10 mouse cellular contexts compared by ENCODE assay signal in genomic region chr12:30372293-30372692, GRCm38 (mm10). TPM values are rescaled to one million over a fixed set of nuclear protein-coding genes. Genes with fewer than 3 reads are reported as not detected.
DNase-seq lines count a peak whose midpoint lies in the region; ATAC-seq and TF ChIP-seq lines count a peak whose summit lies in the region.
"Had no signal": no experiment of that assay in that cellular context is flagged by ENCODE, and none has a peak within 500 bp of the region (broad histone marks: within the 10 kb centered on the region; RNA-seq: fewer than 3 reads in every experiment).

No protein-coding gene starts in this region.

- no peak for ATAC-seq in lung, embryonic 14.5 days (ENCODE audit: insufficient read depth)
- no peak for ATAC-seq in hindbrain, embryonic 12.5 days (ENCODE audit: low FRiP score)
- ATAC-seq in lung, postnatal 0 days, result no peak
- peak; percentile 64; the same call in 1 of the 2 replicates for ATAC-seq in stomach, postnatal 0 days (ENCODE audit: low FRiP score, low TSS enrichment)

- H3K36me3 ChIP-seq in lung, embryonic 14.5 days (ENCODE audit: insufficient read depth), result no peaks in the 10 kb centered on the region
- H3K36me3 ChIP-seq in hindbrain, embryonic 12.5 days, result no peaks in the 10 kb centered on the region
- H3K36me3 ChIP-seq in lung, postnatal 0 days (ENCODE audit: insufficient read depth, low read length), result no peaks in the 10 kb centered on the region
- no peaks in the 10 kb centered on the region for H3K36me3 ChIP-seq in stomach, postnatal 0 days (ENCODE audit: control insufficient read depth, insufficient read depth, low read length)

- H3K4me1 ChIP-seq in lung, embryonic 14.5 days (ENCODE audit: insufficient read depth), result peaks cover 8% of the 10 kb centered on the region; the same call in 1 of the 2 replicates
- H3K4me1 ChIP-seq in lung, adult 2 months (ENCODE audit: control insufficient read depth, insufficient read depth, low read length), result no peaks in the 10 kb centered on the region
- peaks cover 6% of the 10 kb centered on the region for H3K4me1 ChIP-seq in hindbrain, embryonic 12.5 days
- H3K4me1 ChIP-seq in lung, postnatal 0 days (ENCODE audit: insufficient read depth, low read depth, low read length), result peaks cover 3% of the 10 kb centered on the region; the same call in 1 of the 2 replicates
- H3K4me1 ChIP-seq in stomach, postnatal 0 days (replicated peaks; ENCODE audit: control insufficient read depth, insufficient read depth), result no peaks in the 10 kb centered on the region

- no peaks in the 10 kb centered on the region for H3K9me3 ChIP-seq in lung, embryonic 14.5 days (ENCODE audit: low read depth, low read length)
- H3K9me3 ChIP-seq in hindbrain, embryonic 12.5 days (replicated peaks), result no peaks in the 10 kb centered on the region
- H3K9me3 ChIP-seq in lung, postnatal 0 days (ENCODE audit: low read length), result no peaks in the 10 kb centered on the region
- no peaks in the 10 kb centered on the region for H3K9me3 ChIP-seq in stomach, postnatal 0 days (ENCODE audit: control insufficient read depth, low read length)

- peak overlapping the region; percentile 95 for H3K4me2 ChIP-seq in lung, embryonic 14.5 days
- peak overlapping the region; percentile 98 for H3K4me2 ChIP-seq in hindbrain, embryonic 12.5 days (replicated peaks)
- peak overlapping the region; percentile 85 for H3K4me2 ChIP-seq in lung, postnatal 0 days (replicated peaks; ENCODE audit: low read depth, low read length)
- H3K4me2 ChIP-seq in stomach, postnatal 0 days (replicated peaks; ENCODE audit: low read depth), result peak overlapping the region; percentile 95

- H3K4me3 ChIP-seq in lung, embryonic 14.5 days (ENCODE audit: low read depth, low read length), result peak overlapping the region; percentile 55
- H3K4me3 ChIP-seq in lung, adult 2 months (replicated peaks; ENCODE audit: extremely low read depth, low read depth, low read length), result no peak overlapping the region
- peak overlapping the region; percentile 52 for H3K4me3 ChIP-seq in hindbrain, embryonic 12.5 days
- H3K4me3 ChIP-seq in lung, postnatal 0 days (ENCODE audit: low read depth, low read length), result peak overlapping the region; percentile 40; the same call in 1 of the 2 replicates
- peak overlapping the region; percentile 55 for H3K4me3 ChIP-seq in stomach, postnatal 0 days (ENCODE audit: low read depth, low read length)
- H3K4me3 ChIP-seq: myocyte had no signal

- 0 out of 2 replicates have a peak, but pooled peaks cover 3% of the 10 kb centered on the region for H3K27me3 ChIP-seq in lung, embryonic 14.5 days (ENCODE audit: insufficient read depth, low read length)
- H3K27me3 ChIP-seq in hindbrain, embryonic 12.5 days, result peaks cover 10% of the 10 kb centered on the region; the same call in 1 of the 2 replicates
- no peaks in the 10 kb centered on the region for H3K27me3 ChIP-seq in lung, postnatal 0 days (replicated peaks; ENCODE audit: insufficient read depth, low read length)
- no peaks in the 10 kb centered on the region for H3K27me3 ChIP-seq in stomach, postnatal 0 days (ENCODE audit: control insufficient read depth, insufficient read depth, low read length)

- TF ChIP-seq EP300 in lung, postnatal 0 days (IDR thresholded peaks at IDR 0.05), result no peak
- no peak for TF ChIP-seq EP300 in stomach, postnatal 0 days (optimal IDR thresholded peaks at IDR 0.05)

- peak overlapping the region; percentile 59 for H3K9ac ChIP-seq in lung, embryonic 14.5 days
- no peak overlapping the region for H3K9ac ChIP-seq in hindbrain, embryonic 12.5 days
- H3K9ac ChIP-seq in lung, postnatal 0 days (replicated peaks; ENCODE audit: low read depth), result no peak overlapping the region
- H3K9ac ChIP-seq in stomach, postnatal 0 days (ENCODE audit: low read length), result peak overlapping the region; percentile 76

- no peak for TF ChIP-seq CTCF in lung, embryonic 14.5 days (IDR thresholded peaks at IDR 0.05; ENCODE audit: low read depth)
- no peak for TF ChIP-seq CTCF in lung, adult 2 months (IDR thresholded peaks at IDR 0.05; ENCODE audit: insufficient read depth, low read length)
- TF ChIP-seq CTCF in lung, postnatal 0 days (IDR thresholded peaks at IDR 0.05), result no peak
- TF ChIP-seq CTCF in stomach, postnatal 0 days (IDR thresholded peaks at IDR 0.05; ENCODE audit: low read depth), result no peak

- TF ChIP-seq POLR2A in lung, adult 2 months (IDR thresholded peaks at IDR 0.05; ENCODE audit: borderline replicate concordance, extremely low read depth, low read depth, low read length), result no peak

- DNase-seq in lung, embryonic 14.5 days, result peak; percentile 17
- no peak for DNase-seq in lung, adult 2 months
- peak; percentile 41 for DNase-seq in lung, postnatal 0 days (ENCODE audit: low spot score)
- peak; percentile 18 for DNase-seq in stomach, postnatal 0 days (ENCODE audit: low spot score)
- DNase-seq in embryo, embryonic 11 days, result no peak
- DNase-seq in right cerebral cortex, postnatal 4 days, result no peak
- no peak for DNase-seq in right cerebral cortex, postnatal 36 days (ENCODE audit: low spot score in 2 of 2)
- DNase-seq: cerebellum, adult 2 months had no signal

- WGBS in lung, embryonic 14.5 days, result 27% methylated on average over 5 of the region's 5 CpGs
- WGBS in lung, adult 2 months, result 29% methylated on average over 5 of the region's 5 CpGs
- 48% methylated on average over 5 of the region's 5 CpGs for WGBS in hindbrain, embryonic 12.5 days
- 22% methylated on average over 5 of the region's 5 CpGs for WGBS in lung, postnatal 0 days
- 23% methylated on average over 5 of the region's 5 CpGs for whole genome bisulfite sequencing in stomach, postnatal 0 days

- no peak overlapping the region for H3K27ac ChIP-seq in lung, embryonic 14.5 days (ENCODE audit: low read depth)
- no peak overlapping the region for H3K27ac ChIP-seq in hindbrain, embryonic 12.5 days
- no peak overlapping the region for H3K27ac ChIP-seq in lung, postnatal 0 days (ENCODE audit: low read length)
- peak overlapping the region; percentile 90 for H3K27ac ChIP-seq in stomach, postnatal 0 days (replicated peaks)

RNA-seq across cellular contexts. Expression of gene Sntg2, which starts 0.9 kb away (rescaled TPM):
- polyA plus RNA-seq in lung, embryonic 14.5 days (2014; fragmentation: Nextera tagmentation; extraction: Ambion mirVana), result 11.6 and 17.9 TPM in 2 replicates
- polyA plus RNA-seq in lung, adult 2 months (2012; rRNA removed), result 1.8 and 2.5 TPM in 2 replicates
- polyA plus RNA-seq in hindbrain, embryonic 12.5 days (2016; fragmentation: Nextera tagmentation; extraction: Ambion mirVana), result 0.36 and 0.82 TPM in 2 replicates
- polyA plus RNA-seq in lung, postnatal 0 days (2015; fragmentation: Nextera tagmentation; extraction: Ambion mirVana), result 5.3 and 8.0 TPM in 2 replicates
- polyA plus RNA-seq in stomach, postnatal 0 days (2015; fragmentation: Nextera tagmentation; extraction: Ambion mirVana), result 31.5 and 36.6 TPM in 2 replicates
- polyA plus RNA-seq: myocyte had no signal

Comparison
In these comparisons a context has a peak if more than half of its experiments do, and no peak if none do; other contexts are left out.
1. DNase-seq: peak in lung, embryonic 14.5 days (single experiment), lung, postnatal 0 days (single experiment) and stomach, postnatal 0 days (single experiment); none in lung, adult 2 months (single experiment), embryo, embryonic 11 days (single experiment), right cerebral cortex, postnatal 4 days (single experiment) and right cerebral cortex, postnatal 36 days (0 of 2).
2. H3K9ac ChIP-seq: peak in lung, embryonic 14.5 days (single experiment) and stomach, postnatal 0 days (single experiment); none in hindbrain, embryonic 12.5 days (single experiment) and lung, postnatal 0 days (single experiment).
3. Peak in every context shown above with its lines, with median percentiles within 50 percentile points of each other: H3K4me2 ChIP-seq.